Mouse (Mus musculus) cerebellum, postnatal 10 days (tissue): ENCODE measurements at regions not wholly inside any gene's neighbourhood (a gene's known extent, or its start where the extent isn't known, plus 50 kb on each side); places are given as distances from the start of the nearest gene placed in this dataset.

ENCODE experiments used
- DNase-seq, 2 experiments: peaks; one replicate each; pipeline ENCODE4 v3.0.0; 2021; ENCODE audit warnings: mixed read lengths in 2 of 2

- DNase-seq = peak; percentile 54 to 67
Measured at GRCm38 (mm10) chr12:39371480-39372245, 592.5 kb downstream of the Etv1 start.

GRCm38 (mm10) chr12:39373721-39374120 is 594.5 kb downstream of the Etv1 start:
- no peak for DNase-seq
